Mouse (Mus musculus): ENCODE measurements around the gene Huwe1. TPM values are rescaled to one million over a fixed set of nuclear protein-coding genes. Genes with fewer than 3 reads are reported as not detected.
A peak's percentile ranks its signal among the peaks of the same experiment; 100 is the strongest.

The Huwe1 gene
- total RNA-seq (2015; ENCODE audit: low replicate concordance) = 89.0 and 101 TPM in 2 replicates
- 95.2 and 165 TPM in 2 replicates for total RNA-seq (2017; ENCODE audit: low replicate concordance)

DNA sequence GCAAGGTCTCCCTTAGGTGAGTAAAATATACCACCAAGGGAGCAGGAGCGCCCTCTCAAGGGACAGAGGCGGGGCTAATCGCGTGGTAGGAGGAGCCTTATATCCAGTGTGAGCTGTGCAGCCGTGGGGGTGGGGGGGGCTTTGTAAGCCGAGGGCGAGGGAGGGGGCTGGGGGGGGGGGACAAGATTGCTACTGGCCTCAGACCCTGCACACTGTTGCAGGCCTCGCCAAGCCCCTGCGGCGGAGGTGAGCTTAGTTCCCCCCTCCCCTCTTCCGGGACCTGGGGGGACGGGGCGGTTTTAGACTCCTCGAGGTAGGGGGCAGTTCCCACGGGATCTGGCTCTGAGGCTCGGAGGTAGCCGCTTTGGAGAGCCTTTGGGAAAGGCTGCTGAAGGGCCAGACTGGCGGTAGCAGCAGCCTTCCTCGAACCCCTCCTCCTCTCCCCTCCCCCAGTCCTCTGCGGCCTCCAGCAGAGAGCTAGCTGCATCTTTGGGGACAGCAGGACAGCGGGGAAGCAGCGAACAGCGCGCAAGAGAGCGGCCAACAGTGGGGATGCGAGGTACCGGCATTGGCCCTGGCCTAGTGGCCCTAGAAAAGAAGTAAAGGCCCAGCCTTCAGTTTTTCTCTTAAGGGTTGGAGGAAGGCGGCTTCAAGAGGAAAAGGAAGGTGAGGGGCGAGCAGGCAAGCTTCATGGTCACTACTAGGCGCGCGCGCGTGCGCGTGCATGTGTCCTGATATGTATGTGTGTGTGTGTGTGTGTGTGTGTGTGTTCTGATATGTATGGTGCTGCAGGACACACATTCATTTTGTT, at the start of gene Huwe1:
Gene Huwe1 (plus strand): TSS at position 107 of the 811 bp plus-strand sequence.
- ATAC-seq (replicated peaks; ENCODE audit: low FRiP score, poor library complexity, severe bottlenecking) = no peak

DNA sequence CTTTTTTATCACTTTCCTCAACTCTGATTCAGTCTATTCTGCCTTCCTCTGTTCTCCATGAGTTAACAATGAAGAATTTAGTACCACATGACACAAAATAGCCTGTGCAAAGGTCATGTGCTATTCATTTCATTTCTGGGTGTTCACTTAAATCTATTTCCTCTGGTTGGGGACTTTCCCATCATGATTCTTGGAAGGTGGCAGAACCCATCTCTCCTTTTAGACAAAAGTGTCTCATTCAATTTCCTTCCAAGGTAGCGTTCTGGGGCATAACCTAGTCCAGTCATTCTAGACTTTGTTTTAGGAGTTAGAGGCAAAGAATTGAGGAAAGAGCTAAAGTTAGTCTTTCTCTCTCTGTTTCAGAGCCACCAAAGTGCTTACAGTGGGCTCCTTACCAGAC, 20.3 kb upstream of the Huwe1 start:
- ATAC-seq (replicated peaks; ENCODE audit: low FRiP score, poor library complexity, severe bottlenecking) = no peak

DNA sequence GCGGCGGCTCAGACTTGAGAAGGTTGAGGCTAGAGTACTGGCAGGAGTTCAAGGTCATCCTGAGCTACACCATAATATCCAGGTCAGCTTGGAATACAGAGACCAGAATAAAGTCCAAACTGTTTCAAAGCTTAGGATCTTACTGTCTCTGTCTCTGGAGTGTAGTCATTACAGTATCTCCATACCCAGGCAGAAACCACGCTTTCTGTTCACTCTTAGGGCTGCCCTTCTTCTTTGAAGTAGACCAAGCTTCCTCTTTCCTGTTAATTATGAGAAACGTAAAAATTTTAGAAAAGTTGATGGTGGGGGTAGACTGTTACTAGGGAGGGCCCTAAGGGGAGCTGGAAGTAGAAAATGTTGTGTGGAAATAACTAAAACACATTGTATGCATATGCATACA, 17.7 kb upstream of the Huwe1 start:
- no peak for ATAC-seq (replicated peaks; ENCODE audit: low FRiP score, poor library complexity, severe bottlenecking)

DNA sequence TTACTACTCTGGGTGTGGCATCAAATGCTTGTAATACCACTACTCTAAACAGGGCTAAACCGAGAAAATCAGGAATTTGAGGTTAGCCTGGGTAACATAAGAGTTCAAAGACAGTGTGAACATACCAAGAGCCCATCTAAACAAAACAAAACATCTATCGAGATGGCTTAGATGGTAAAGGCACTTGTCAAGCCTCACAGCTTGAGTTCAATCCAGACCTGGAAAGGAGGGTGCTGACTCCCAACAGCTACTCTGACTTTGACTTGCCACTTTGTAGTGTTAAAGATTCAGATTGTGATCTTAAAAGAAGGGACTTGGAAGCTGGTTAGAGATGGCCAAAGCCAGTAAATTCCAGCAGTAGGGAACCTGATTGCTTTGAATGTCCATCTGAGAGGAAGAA, 7.8 kb upstream of the Huwe1 start:
- ATAC-seq (replicated peaks; ENCODE audit: low FRiP score, poor library complexity, severe bottlenecking) = no peak

DNA sequence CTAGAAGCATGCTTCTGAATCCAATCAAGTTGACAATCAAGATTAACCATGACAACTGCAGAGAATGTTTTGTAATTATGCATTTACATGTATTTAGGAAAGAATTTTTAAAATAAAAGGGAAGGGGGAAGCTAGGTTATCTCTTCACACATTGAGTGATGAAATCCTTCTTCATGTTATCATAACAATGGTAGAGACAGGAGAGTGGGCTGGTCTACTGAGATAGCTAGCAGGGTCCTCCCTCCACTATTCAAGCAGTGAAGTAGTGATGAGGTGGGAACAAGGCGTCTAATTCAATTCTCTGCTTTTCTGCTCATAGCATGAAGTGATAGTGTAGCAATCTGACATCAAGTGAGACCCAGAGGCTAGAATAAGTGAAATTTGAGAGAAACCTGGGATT, 2.6 kb upstream of the Huwe1 start:
- no peak for ATAC-seq (replicated peaks; ENCODE audit: low FRiP score, poor library complexity, severe bottlenecking)

DNA sequence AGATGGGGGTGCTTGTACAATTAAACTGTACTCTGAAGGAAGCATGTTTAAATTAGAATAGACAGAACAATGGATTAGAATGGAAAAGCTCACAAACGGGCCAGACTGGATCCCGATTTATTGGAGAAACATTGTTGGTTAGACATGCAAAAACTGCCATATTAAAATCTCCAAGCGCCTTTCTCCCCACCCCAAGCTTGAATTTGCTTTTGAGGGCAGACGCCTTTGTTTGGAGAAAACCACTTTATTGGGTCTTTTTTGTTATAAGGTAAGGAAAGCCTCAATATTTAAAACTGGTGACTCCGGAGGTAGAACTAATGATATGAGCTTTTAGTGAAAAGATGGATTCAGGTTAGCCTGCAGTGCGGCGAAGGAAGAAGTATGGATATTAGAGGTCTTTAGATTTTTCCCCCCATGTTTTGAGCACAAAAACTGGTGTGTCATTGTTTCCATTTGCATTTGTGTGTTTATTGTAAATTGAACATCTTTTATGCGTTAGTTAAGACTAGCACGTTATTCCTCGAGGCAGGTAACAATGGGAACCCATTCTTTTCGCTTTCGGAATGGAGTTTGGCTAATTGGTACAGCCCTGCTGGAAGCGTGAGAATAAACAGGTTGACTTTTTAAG, 1.8 kb downstream of the Huwe1 start:
- no peak for ATAC-seq (replicated peaks; ENCODE audit: low FRiP score, poor library complexity, severe bottlenecking)

DNA sequence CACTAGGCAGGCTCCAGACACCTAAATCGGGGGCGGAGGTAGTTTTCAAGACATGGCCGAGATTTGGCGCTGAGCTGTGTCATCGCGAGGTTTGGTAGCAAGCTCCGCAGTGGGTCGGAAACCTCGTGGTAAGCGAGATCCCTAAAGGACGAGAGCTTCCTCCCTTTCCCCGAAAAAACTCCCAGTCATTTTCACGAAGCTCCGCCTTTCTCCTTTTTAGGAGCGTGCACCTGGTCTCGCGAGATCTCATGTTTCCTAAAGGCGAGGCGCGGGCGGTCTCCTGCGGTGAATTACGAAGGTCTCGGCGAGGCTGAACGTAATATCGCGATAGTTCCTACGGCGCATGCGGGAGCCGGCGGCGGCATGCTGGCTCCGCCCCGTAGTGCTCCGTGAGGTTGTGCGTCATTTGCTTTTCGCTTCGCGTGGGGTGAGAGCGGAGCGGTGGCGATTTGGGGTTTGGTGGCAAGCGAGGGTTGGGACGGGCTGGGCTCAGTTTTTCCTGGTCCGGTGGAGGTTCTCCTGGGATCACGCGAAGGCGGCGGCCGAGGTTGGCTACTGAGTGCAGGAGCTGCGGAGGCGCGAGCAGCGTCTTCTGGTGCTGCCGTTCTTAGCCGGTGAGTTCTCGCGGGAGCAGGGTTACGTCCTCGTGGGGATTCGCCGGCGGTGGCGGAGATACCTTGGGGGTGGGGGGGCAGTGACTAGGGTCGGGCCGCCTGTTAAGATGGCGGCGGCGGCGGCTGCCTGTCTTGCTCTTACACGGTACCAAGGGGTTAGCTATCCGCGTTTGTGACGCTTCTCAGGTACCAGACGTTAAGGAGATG, 2.6 kb downstream of the Huwe1 start:
- ATAC-seq (replicated peaks; ENCODE audit: low FRiP score, poor library complexity, severe bottlenecking) = peak; percentile 90

DNA sequence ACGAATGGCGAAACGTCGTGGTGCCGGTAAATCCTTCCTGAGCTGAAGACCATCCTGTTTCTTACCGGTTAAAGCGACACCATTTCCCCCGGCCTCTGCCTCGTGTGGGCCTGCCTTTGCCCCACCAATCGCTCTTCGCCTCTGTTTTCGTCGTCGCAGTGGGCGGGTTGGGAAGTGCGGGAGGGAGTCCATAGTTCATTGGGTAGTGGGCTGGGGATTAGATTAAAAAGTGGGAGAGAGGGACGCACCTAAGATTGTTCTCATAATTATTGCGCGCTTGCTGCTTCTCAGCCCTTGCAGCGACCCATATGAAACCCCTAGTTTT, 3.1 kb downstream of the Huwe1 start:
- ATAC-seq (replicated peaks; ENCODE audit: low FRiP score, poor library complexity, severe bottlenecking) = peak; percentile 30; the same call in 1 of the 2 replicates

DNA sequence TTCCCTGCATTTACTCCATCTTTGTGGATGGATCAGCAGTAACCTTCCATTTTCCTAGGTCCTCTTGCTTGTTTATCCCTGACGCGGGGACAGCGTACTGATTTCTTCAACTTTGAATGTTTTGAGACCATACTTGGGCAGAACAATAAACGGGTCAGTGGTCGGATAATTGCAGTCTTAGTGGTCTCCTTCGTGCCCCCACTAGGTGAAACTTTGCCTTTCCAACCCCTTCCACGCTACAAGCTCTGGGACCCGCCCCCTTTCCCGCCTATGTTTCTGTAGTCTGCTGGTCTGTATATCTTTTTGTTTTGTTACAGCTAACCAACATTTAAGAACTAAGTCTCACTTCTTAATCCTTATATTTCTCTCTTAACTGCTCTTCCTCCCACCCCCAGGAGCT, 3.8 kb downstream of the Huwe1 start:
- no peak for ATAC-seq (replicated peaks; ENCODE audit: low FRiP score, poor library complexity, severe bottlenecking)

DNA sequence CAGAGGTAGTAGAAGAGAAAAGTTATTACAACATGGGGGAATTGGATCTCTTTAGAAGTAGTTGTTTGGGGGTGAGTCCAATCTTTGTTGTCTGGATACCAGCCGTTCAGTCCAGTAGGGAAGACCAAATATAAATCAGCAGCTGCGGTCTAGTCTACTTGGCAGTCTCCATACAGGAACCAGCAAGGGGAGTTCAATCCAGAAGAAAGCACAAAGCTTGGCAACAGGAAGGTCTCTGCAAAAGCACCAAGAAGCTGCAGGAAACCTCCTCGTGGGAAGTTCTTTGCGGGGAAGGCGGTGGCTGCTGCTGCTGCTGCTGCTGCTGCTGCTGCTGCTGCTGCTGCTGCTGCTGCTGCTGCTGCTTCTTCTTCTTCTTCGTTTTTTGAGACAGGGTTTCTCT, 10.9 kb downstream of the Huwe1 start:
- no peak for ATAC-seq (replicated peaks; ENCODE audit: low FRiP score, poor library complexity, severe bottlenecking)

DNA sequence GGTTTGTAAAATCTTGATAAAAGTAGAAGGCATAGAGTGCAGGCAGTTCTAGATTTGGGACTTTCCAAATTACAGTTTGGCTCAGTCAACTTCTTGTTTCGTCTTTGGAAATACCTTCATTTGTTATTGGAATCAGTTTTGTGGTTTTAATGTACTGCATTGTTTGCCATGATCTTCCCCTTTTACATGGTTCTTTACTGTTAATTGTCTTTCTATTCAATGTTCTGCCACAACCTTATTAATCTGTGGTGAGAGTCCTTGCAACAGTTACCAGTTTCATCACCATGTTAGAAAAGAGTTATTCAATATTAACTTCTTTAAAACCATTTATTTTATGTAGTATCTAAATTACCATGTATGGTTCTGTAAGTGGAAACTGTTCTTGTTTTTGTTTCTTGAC, 13.0 kb downstream of the Huwe1 start:
- ATAC-seq (replicated peaks; ENCODE audit: low FRiP score, poor library complexity, severe bottlenecking) = no peak

DNA sequence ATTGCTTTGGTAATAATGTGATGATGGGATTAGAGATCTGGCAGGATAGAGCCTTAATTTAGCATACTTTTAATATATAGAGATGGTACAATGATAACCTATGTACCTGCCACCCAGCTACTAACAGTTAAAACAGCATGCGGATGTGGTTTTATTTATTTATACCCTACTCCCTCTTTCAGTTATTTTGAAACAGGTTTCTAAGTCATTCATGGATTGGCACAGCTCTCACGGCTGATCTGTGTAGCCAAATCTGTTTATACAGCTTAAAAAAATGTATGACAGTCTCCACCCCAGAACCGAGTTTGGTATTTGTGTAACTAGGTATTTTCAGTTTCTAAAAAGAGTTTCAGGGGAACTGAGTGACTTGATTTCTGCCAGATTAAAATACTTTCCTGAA, 17.1 kb downstream of the Huwe1 start:
- ATAC-seq (replicated peaks; ENCODE audit: low FRiP score, poor library complexity, severe bottlenecking) = no peak

DNA sequence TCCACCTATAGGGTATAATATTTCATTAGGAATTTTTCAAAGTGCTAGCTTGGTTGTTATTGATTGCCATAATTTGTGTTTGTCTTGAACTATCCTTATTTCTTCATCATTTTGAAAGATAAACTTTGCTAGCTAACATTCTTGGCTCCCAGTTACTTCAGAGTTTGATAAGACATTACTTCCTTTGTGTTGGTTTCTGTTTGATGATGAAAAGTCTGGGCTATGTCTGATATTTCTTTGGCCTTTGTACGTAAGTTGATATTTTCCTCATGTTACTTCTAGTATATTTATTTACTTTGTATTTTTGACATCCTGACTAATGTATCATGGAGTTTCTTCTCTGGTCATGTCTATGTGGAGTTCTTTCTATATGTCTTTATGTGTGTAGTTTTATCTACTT, 28.4 kb downstream of the Huwe1 start:
- no peak for ATAC-seq (replicated peaks; ENCODE audit: low FRiP score, poor library complexity, severe bottlenecking)

DNA sequence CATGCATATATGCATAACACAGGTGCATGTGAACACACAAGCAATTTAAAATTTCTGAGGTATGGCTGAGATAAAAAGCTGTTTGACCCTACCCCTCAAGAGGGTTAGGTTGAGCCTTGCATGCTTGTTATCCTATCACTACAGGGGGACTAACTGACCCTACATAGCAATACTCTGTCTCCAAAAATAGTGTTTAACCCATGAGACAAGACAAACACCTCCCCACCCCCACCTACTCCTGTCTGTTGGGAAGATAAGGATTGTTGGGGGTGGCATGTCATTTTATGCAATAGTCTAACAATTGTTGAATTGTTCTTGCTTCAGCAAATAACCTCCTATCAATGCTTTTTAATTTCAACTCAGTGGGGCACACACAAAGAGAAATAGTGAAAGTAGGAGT, 30.7 kb downstream of the Huwe1 start:
- ATAC-seq (replicated peaks; ENCODE audit: low FRiP score, poor library complexity, severe bottlenecking) = no peak

DNA sequence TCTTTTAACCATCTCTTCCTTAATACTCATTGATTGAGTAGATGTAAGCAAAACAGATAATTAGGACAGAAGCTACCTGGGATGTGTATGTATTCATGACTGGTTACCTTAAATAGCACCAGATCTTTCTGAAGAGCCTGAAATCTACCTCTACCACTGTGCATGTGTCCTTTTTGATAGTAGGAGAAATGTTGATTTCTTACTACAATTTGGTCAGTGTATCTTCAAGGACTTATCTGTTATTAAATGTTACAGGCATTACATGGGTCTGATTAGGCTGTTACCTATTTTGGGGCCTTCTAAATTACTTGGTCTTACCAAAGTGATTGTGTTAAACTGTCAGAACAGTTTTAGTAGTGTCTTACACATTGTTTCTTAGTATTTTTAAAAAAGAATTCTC, 32.4 kb downstream of the Huwe1 start:
- no peak for ATAC-seq (replicated peaks; ENCODE audit: low FRiP score, poor library complexity, severe bottlenecking)

DNA sequence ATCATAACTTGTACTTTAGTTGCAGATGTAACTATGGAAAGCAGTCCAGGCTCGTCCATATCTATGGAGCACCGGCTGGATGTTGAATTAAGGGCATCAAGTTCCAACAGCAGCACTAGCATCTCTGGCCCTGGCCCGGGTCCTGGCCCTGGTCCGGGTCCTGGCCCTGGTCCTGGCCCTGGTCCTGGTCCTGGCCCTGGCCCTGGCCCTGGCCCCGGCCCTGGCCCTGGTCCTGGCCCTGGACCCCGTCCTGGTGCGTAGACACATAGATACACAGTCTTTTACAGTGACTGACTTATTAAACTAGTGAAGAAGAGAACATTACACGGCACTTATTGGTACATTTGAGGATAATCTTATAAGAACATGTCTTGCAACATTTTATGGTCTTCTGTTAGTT, 58.8 kb downstream of the Huwe1 start:
- no peak for ATAC-seq (replicated peaks; ENCODE audit: low FRiP score, poor library complexity, severe bottlenecking)

DNA sequence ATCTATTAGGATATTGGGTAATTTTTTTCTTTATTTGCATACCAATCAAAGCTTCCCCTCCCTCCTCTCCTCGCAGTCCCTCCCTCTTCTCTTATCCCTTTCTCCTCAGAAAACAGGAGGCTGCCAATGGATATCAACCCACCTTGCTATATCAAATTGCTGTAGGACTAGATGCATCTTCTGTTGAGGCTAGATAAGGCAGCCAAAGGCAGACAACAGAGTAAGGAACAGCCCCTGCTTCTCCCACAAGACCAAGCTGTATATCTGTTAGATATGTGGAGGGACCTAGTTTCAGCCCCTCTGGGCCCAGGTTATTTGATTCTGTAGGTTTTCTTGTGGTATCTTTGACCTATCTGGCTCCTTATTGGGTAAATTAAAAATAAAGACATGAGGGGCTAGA, 110.1 kb downstream of the Huwe1 start:
- ATAC-seq (replicated peaks; ENCODE audit: low FRiP score, poor library complexity, severe bottlenecking) = no peak

DNA sequence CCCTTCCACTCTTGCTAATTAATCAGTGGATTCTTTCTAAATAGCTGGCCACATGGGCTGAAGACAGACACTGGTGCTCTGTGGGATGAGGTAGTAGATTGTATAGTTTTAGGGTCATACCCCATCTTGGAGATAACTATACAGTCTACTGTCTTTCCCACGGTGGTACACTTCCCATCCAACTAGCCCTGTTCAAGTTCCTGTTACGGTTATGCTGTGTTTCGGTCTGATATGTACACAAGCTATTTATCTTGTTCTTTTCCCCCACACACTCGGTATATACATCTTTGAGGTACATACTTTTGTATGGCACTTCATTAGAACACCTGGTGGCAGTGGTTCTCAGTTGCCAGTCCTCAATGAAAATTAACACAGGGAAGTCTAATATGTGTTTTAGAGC, 111.7 kb downstream of the Huwe1 start:
- no peak for ATAC-seq (replicated peaks; ENCODE audit: low FRiP score, poor library complexity, severe bottlenecking)

DNA sequence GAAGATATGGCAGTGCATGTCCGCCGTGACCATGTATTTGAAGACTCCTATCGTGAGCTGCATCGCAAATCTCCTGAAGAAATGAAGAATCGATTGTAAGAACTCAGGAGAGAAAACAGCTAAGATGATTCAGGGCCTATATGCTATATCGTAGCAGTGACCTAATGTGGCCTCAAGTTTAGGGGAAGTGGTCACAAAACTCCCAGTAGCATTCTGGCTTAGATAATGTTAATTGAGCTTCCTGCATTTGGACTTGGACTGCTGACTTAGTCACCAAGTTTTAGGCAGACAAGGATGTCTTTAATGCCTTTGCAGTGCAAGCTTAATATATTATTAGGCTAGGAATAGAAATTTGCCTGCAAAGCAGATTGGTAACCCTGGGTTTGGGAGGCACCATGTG, 128.8 kb downstream of the Huwe1 start:
- no peak for ATAC-seq (replicated peaks; ENCODE audit: low FRiP score, poor library complexity, severe bottlenecking)

DNA sequence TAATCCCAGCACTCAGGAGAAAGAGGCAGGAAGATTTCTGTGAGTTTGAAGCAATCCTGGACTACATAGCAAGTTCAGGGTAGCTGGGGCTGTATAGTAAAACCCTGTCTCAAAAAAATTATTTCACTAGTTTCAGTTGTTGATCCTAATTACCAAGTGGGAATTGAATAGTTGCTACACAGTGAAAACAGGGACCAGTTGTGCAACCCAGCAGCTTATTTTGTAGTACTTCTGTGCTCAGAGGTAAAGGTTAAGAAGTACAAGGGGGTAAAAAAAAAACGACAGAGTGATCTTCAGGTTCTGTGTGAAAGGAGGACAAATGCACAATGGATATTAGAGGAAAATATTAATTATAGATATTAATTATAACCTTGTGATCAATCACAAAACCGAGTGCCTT, 138.2 kb downstream of the Huwe1 start:
- no peak for ATAC-seq (replicated peaks; ENCODE audit: low FRiP score, poor library complexity, severe bottlenecking)

DNA sequence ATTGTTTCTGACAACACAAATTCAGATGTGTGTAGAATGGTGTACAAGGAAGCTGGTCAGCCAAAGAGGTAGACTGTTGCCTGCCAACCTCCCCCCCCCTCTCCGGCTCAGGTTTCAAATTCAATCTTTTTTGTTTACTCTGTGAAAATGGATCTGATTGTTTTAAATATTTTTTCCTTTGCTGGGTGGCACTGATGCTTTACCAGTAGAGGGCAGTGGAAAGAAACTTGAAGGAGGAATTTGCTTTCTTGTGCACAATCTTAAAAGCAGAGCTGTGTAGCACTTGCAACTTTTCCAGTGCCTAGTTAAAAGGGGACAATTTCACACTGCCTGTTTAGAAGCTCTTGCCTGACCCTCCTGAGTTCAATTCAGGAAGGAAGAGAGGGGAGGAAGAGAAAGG, 146.4 kb downstream of the Huwe1 start:
- ATAC-seq (replicated peaks; ENCODE audit: low FRiP score, poor library complexity, severe bottlenecking) = no peak

All from erythroid progenitor cell, adult 5-6 weeks (primary cell).